Mouse (Mus musculus): Measurements from ENCODE around the gene Hoxc10. TPM values are rescaled to one million over a fixed set of nuclear protein-coding genes. Genes with fewer than 3 reads are reported as not detected.

The Hoxc10 gene
- polyA plus RNA-seq (2012): 0.51 and 0.72 TPM in 2 replicates

- TF ChIP-seq GATA1 (IDR thresholded peaks at IDR 0.05; ENCODE audit: low read length): no peak
Measured at GRCm38 (mm10) chr15:102966776-102967311, at the start of gene Hoxc10. Gene Hoxc10, plus strand, starts transcription at chr15:102966796.

DNA sequence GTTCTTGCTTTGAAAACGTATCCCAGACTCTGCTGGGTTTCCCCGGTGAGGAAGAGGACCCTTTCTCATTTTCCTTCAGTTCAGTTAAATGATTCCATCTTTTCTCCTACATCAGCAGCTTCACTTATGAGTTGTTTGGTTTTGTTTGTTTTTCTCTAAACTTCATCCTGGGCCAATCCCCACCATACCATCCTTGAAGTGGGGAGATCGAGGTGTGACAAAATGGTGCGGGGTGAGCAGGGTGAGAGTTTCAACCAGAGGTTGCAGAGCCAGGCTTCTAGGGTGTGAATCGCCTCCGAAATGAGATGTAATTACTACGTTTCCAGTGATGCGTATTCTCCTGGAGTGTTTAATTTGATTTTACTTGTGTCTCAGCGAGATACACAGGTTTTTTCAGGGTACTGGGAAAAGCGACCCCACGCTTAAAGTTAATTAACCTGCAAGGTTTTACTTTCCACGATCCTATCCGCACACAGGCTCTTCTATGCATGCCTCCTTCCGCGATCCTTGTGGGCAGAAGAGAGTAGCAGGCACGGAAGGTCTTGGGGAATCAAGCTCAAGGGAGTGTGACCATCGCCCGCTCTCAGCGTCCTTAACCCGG lies 48.5 kb upstream of the Hoxc10 start:
- no peak for TF ChIP-seq GATA1 (IDR thresholded peaks at IDR 0.05; ENCODE audit: low read length)

GRCm38 (mm10) chr15:102918611-102919265 lies 47.9 kb upstream of the Hoxc10 start:
- no peak for TF ChIP-seq GATA1 (IDR thresholded peaks at IDR 0.05; ENCODE audit: low read length)

DNA sequence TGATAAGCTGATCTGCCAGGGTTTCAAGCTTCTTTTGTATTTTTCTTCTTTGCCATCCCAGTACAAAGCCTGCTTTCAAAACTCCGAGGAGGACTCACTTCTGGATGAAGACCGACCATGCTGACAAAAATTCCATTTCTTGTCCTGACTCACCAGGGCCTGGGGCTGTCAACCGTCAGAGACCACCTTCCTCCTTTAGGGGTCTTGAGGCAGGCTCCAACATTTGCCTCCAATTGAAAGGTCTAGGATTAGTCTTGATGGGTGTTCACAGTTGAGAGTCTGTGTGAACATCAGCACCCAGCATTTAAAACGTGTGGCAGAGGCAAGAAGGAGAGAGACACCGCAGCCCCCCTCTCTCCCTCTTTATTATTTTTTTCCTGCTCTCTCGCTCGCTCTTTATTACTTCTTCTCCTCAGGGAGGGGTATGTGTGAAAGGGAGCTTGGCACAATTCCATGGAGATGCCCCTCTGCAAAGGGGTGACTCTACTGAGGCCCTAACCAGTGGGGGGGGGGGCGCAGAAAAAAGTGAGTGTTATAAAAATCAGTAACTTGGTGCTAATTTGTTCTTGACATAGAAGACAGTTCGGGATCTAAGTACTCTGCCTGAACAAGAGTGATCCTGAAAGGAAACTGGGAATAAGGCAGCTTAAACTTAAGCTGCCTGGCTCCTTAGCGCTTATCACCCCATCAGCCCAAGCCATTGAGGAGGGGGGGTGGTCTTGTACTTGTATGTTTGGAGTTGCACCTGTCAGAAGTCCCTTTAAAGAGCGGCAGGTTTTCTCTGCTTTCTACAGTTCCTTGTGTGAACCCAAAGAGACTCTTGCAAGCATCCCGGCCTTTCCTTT lies 47.0 kb upstream of the Hoxc10 start:
- TF ChIP-seq GATA1 (IDR thresholded peaks at IDR 0.05; ENCODE audit: low read length): no peak

- no peak for TF ChIP-seq GATA1 (IDR thresholded peaks at IDR 0.05; ENCODE audit: low read length)
Measured at GRCm38 (mm10) chr15:102920619-102921018, 46.0 kb upstream of the Hoxc10 start.

GRCm38 (mm10) chr15:102921053-102922011 lies 45.3 kb upstream of the Hoxc10 start, which contains the start of gene Hoxc13:
Gene Hoxc13, plus strand, starts transcription at chr15:102921103.
- TF ChIP-seq GATA1 (IDR thresholded peaks at IDR 0.05; ENCODE audit: low read length): no peak

DNA sequence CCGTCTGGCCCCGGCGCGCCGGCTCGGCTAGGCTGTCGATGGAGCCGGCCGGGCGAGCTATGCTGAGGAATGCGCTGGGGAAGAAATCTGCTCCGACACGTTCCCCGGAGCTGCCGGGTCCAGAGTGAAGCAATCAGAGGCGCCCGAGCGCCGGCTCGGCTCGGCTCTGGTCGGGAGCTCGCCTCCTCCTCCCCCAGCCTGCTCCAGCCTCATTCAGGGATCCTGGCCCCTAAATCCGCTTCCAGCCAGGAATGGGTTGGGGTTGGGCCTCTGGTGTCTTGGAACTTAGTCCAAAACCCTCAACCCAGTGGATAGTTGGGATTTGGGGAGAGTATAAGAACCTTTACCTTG lies 44.6 kb upstream of the Hoxc10 start:
- no peak for TF ChIP-seq GATA1 (IDR thresholded peaks at IDR 0.05; ENCODE audit: low read length)

GRCm38 (mm10) chr15:102922636-102923500 lies 43.7 kb upstream of the Hoxc10 start:
- TF ChIP-seq GATA1 (IDR thresholded peaks at IDR 0.05; ENCODE audit: low read length): no peak

DNA sequence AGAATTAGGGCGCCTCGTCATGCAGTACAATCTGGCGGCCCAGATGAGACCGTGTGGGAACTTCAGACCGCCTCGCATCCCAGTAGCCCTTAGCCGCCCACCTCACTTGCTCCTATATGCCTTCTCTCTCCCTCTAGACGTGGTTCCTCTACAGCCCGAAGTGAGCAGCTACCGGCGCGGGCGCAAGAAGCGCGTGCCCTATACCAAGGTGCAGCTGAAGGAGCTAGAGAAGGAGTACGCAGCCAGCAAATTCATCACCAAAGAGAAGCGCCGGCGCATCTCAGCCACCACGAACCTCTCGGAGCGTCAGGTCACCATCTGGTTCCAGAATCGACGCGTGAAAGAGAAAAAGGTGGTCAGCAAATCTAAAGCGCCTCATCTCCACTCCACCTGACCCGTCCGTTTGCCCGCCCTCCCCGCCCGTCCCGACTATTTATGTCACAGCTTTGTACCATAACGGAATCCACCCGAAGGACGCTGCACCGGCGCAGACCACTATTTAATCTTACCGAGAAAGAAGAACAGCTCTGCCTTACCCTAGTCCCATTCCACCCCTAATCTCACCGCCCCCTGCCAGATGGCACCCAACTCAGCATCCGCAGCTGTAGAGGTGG lies 39.5 kb upstream of the Hoxc10 start:
- TF ChIP-seq GATA1 (IDR thresholded peaks at IDR 0.05; ENCODE audit: low read length): no peak

- TF ChIP-seq GATA1 (IDR thresholded peaks at IDR 0.05; ENCODE audit: low read length): no peak
Measured at GRCm38 (mm10) chr15:102931706-102932358, 34.8 kb upstream of the Hoxc10 start.

DNA sequence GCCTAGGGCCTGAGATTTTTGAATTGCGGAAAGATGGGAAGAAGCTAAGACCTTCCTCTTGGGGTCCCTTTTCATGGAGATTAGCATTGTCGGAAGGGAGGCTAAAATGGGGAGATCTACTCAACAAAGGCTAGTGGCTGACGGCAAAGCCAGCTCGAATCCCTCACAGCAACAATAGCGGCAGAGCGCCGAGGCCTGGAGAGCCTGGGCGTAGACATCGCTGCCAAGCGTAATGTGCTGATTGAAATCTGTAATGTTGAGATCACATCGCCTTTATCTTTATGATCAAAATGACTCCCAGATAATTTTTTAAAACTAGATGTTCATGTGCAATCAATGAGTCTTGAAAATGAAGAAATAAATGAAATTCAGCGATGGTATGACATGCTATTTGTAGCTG lies 32.2 kb upstream of the Hoxc10 start:
- no peak for TF ChIP-seq GATA1 (IDR thresholded peaks at IDR 0.05; ENCODE audit: low read length)

GRCm38 (mm10) chr15:102934897-102935296 lies 31.7 kb upstream of the Hoxc10 start:
- no peak for TF ChIP-seq GATA1 (IDR thresholded peaks at IDR 0.05; ENCODE audit: low read length)
